Mouse (Mus musculus) ES-Bruce4 (cell line): ENCODE results near the gene Myh9.

ENCODE experiments used
- CTCF ChIP-seq: IDR thresholded peaks from one replicate; pipeline ENCODE4 v1.8.1; 2011; ENCODE audit warnings: low read depth, low read length
- EP300 ChIP-seq: IDR thresholded peaks from 2 replicates; pipeline ENCODE4 v1.6.1; 2011; ENCODE audit warnings: low read depth, low read length; ENCODE audit not compliant: insufficient read depth
- POLR2A ChIP-seq: IDR thresholded peaks from one replicate; pipeline ENCODE4 v1.8.1; 2011; ENCODE audit warnings: low read length; ENCODE audit not compliant: insufficient read depth

DNA sequence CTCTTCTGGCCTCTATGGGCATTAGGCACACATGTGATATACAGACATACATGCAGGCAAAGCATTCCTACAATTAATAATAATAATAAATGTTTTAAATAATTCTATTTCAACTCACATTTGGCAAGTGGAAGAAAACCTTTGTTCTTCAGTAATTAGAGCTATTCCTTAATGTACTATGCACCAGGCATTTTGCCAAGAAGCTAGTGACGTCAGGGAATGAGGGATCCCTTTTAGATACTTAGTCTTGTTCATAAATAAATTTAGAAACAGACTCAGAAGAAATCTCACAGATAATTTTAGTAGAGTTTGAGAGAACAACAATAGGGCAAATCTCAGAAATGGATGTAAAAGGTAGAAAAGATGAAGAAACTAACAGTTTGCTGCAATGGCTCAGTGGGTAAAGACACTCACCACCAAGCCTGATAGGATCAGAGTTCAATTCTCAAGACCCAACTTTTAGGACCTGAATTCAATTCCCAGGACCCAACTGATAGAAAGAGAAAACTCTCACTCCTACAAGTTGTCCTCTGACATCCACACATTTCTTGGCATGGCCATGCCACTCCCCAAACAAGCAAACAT is 18.2 kb upstream of the Myh9 start:
- no peak for TF ChIP-seq EP300
- no peak for TF ChIP-seq POLR2A
- TF ChIP-seq CTCF, result no peak
